Comparison of ENCODE assay signal across 8 mouse cellular contexts in genomic region chr12:76435084-76435483, GRCm38 (mm10). TPM values are rescaled to one million over a fixed set of nuclear protein-coding genes. Genes with fewer than 3 reads are reported as not detected.
DNase-seq lines count a peak whose midpoint lies in the region; ATAC-seq lines count a peak whose summit lies in the region.

No protein-coding gene starts in this region.

- H3K36me3 ChIP-seq in kidney, embryonic 14.5 days (ENCODE audit: control insufficient read depth, insufficient read depth, low read length), result no peaks in the 10 kb centered on the region
- no peaks in the 10 kb centered on the region for H3K36me3 ChIP-seq in hindbrain, embryonic 15.5 days
- H3K36me3 ChIP-seq in midbrain, embryonic 13.5 days, result no peaks in the 10 kb centered on the region

- peak overlapping the region; percentile 42 for H3K4me3 ChIP-seq in kidney, embryonic 14.5 days (ENCODE audit: low read length)
- H3K4me3 ChIP-seq in hindbrain, embryonic 15.5 days, result peak overlapping the region; percentile 24; the same call in 1 of the 2 replicates
- peak overlapping the region; percentile 26 for H3K4me3 ChIP-seq in midbrain, embryonic 13.5 days (replicated peaks)

- peak; percentile 86 for ATAC-seq in kidney, embryonic 14.5 days (ENCODE audit: low FRiP score, low TSS enrichment)
- 0 out of 2 replicates have a peak, but pooled peaks have one; percentile 45 for ATAC-seq in hindbrain, embryonic 15.5 days (ENCODE audit: low FRiP score, low read depth)
- no peak for ATAC-seq in midbrain, embryonic 13.5 days
- no peak for ATAC-seq in cerebellum, adult (ENCODE audit: insufficient number of reproducible peaks, low FRiP score, low TSS enrichment)

- H3K4me1 ChIP-seq in kidney, embryonic 14.5 days (ENCODE audit: control insufficient read depth, insufficient read depth, low read length), result 0 out of 2 replicates have a peak, but pooled peaks cover 2% of the 10 kb centered on the region
- peaks cover 3% of the 10 kb centered on the region for H3K4me1 ChIP-seq in hindbrain, embryonic 15.5 days (replicated peaks)
- H3K4me1 ChIP-seq in midbrain, embryonic 13.5 days (replicated peaks), result peaks cover 8% of the 10 kb centered on the region; the same call in 1 of the 2 replicates

- H3K9ac ChIP-seq in kidney, embryonic 14.5 days (ENCODE audit: low read depth, low read length), result peak overlapping the region; percentile 53; the same call in 1 of the 2 replicates
- 0 out of 2 replicates have a peak overlapping the region, but pooled peaks have one; percentile 22 for H3K9ac ChIP-seq in hindbrain, embryonic 15.5 days
- peak overlapping the region; percentile 3; the same call in 1 of the 2 replicates for H3K9ac ChIP-seq in midbrain, embryonic 13.5 days (replicated peaks)

- peak overlapping the region; percentile 78 for H3K4me2 ChIP-seq in kidney, embryonic 14.5 days (replicated peaks; ENCODE audit: low read depth, low read length)
- peak overlapping the region; percentile 51 for H3K4me2 ChIP-seq in hindbrain, embryonic 15.5 days
- peak overlapping the region; percentile 51 for H3K4me2 ChIP-seq in midbrain, embryonic 13.5 days (replicated peaks)

- H3K27me3 ChIP-seq in kidney, embryonic 14.5 days (ENCODE audit: control insufficient read depth, insufficient read depth, low read length), result peaks cover 3% of the 10 kb centered on the region; the same call in 1 of the 2 replicates
- H3K27me3 ChIP-seq in hindbrain, embryonic 15.5 days, result peaks cover 2% of the 10 kb centered on the region; the same call in 1 of the 2 replicates
- peaks cover 21% of the 10 kb centered on the region for H3K27me3 ChIP-seq in midbrain, embryonic 13.5 days

- WGBS in kidney, embryonic 14.5 days, result 3% methylated on average over 17 of the region's 17 CpGs
- 3% methylated on average over 17 of the region's 17 CpGs for WGBS in hindbrain, embryonic 15.5 days
- 2% methylated on average over 17 of the region's 17 CpGs for WGBS in midbrain, embryonic 13.5 days

- no peaks in the 10 kb centered on the region for H3K9me3 ChIP-seq in kidney, embryonic 14.5 days (ENCODE audit: control insufficient read depth, low read length)
- no peaks in the 10 kb centered on the region for H3K9me3 ChIP-seq in hindbrain, embryonic 15.5 days
- H3K9me3 ChIP-seq in midbrain, embryonic 13.5 days, result no peaks in the 10 kb centered on the region

- H3K27ac ChIP-seq in kidney, embryonic 14.5 days (ENCODE audit: low read depth, low read length), result no peak overlapping the region
- H3K27ac ChIP-seq in hindbrain, embryonic 15.5 days (replicated peaks), result no peak overlapping the region
- no peak overlapping the region for H3K27ac ChIP-seq in midbrain, embryonic 13.5 days

- no peak for DNase-seq in kidney, postnatal 14 days
- DNase-seq in embryo, embryonic 11 days, result peak; percentile 39
- no peak for DNase-seq in thymus, postnatal 0 days (ENCODE audit: low spot score)
- no peak for DNase-seq in left cerebral cortex, postnatal 4 days

- intact Hi-C loops in left cerebral cortex, postnatal 4 days (cut with DNase I), result no loop called here

RNA-seq across cellular contexts. Expression of gene Ppp1r36, which starts 17.7 kb away (rescaled TPM):
- 3.4 and 3.9 TPM in 2 replicates for polyA plus RNA-seq in kidney, embryonic 14.5 days (2014; fragmentation: Nextera tagmentation; extraction: Ambion mirVana)
- 1.6 TPM in 2 replicates for polyA plus RNA-seq in hindbrain, embryonic 15.5 days (2015; fragmentation: Nextera tagmentation; extraction: Ambion mirVana)
- 0.46 and 0.53 TPM in 2 replicates for polyA plus RNA-seq in midbrain, embryonic 13.5 days (2015; fragmentation: Nextera tagmentation; extraction: Ambion mirVana)
- polyA plus RNA-seq in thymus, postnatal 0 days (2015; fragmentation: Nextera tagmentation; extraction: Ambion mirVana), result 0.26 and 0.32 TPM in 2 replicates
- under 1 TPM; 0.48 to 0.88 TPM for total RNA-seq in left cerebral cortex, postnatal 4 days (2021)

RNA-seq across cellular contexts. Expression of gene Hspa2, which starts 31.1 kb away (rescaled TPM):
- 5.4 and 7.7 TPM in 2 replicates for polyA plus RNA-seq in kidney, embryonic 14.5 days (2014; fragmentation: Nextera tagmentation; extraction: Ambion mirVana)
- 7.3 and 8.7 TPM in 2 replicates for polyA plus RNA-seq in hindbrain, embryonic 15.5 days (2015; fragmentation: Nextera tagmentation; extraction: Ambion mirVana)
- 5.1 TPM in 2 replicates for polyA plus RNA-seq in midbrain, embryonic 13.5 days (2015; fragmentation: Nextera tagmentation; extraction: Ambion mirVana)
- 3.5 and 4.2 TPM in 2 replicates for polyA plus RNA-seq in thymus, postnatal 0 days (2015; fragmentation: Nextera tagmentation; extraction: Ambion mirVana)
- total RNA-seq in left cerebral cortex, postnatal 4 days (2021), result 10 to 100 TPM in 1 of 2 experiments, 1 to 10 TPM in 1; 10.0 to 11.3 TPM

Comparison
In these comparisons a context has a peak if more than half of its experiments do, and no peak if none do; other contexts are left out.
1. ATAC-seq: peak in kidney, embryonic 14.5 days (single experiment) and hindbrain, embryonic 15.5 days (single experiment); none in midbrain, embryonic 13.5 days (single experiment) and cerebellum, adult (single experiment).
2. H3K9ac ChIP-seq: peak in every context shown above with its lines; median percentile 53 in kidney, embryonic 14.5 days; 22 in hindbrain, embryonic 15.5 days; 3 in midbrain, embryonic 13.5 days.
3. Peak in every context shown above with its lines, with median percentiles within 50 percentile points of each other: H3K4me2 ChIP-seq and H3K4me3 ChIP-seq.